Mouse (Mus musculus) forebrain, embryonic 12.5 days (tissue): ENCODE results near the gene Ccdc84. TPM values are rescaled to one million over a fixed set of nuclear protein-coding genes. Genes with fewer than 3 reads are reported as not detected.

ENCODE experiments used
- ATAC-seq: fragments of 200-750 bp; cut with Nextera tagmentation; 2 replicates; pipeline ENCODE4 v1.8.0; 2017; ENCODE audit warnings: moderate TSS enrichment; ENCODE audit not compliant: low FRiP score
- H3K27ac ChIP-seq: fragments of 300-500 bp; sonication (generic); 2 replicates; pipeline ENCODE4 v1.5.1; 2016; ENCODE audit warnings: mild to moderate bottlenecking
- H3K27me3 ChIP-seq: fragments of 300-500 bp; sonication (generic); 2 replicates; pipeline ENCODE4 v1.6.1; 2016; ENCODE audit warnings: mild to moderate bottlenecking
- H3K36me3 ChIP-seq: fragments of 300-500 bp; sonication (generic); replicated peaks from 2 replicates; pipeline ENCODE4 v1.6.1; 2016; ENCODE audit warnings: mild to moderate bottlenecking
- H3K4me1 ChIP-seq: fragments of 300-500 bp; sonication (generic); 2 replicates; pipeline ENCODE4 v1.6.1; 2016
- H3K4me2 ChIP-seq: fragments of 300-500 bp; sonication (generic); 2 replicates; pipeline ENCODE4 v1.6.1; 2016; ENCODE audit warnings: mild to moderate bottlenecking, moderate library complexity
- H3K4me3 ChIP-seq: fragments of 300-500 bp; sonication (generic); replicated peaks from 2 replicates; pipeline ENCODE4 v1.5.1; 2016; ENCODE audit warnings: mild to moderate bottlenecking
- H3K9ac ChIP-seq: fragments of 300-500 bp; sonication (generic); 2 replicates; pipeline ENCODE4 v1.6.1; 2016; ENCODE audit warnings: mild to moderate bottlenecking
- H3K9me3 ChIP-seq: fragments of 300-500 bp; sonication (generic); 2 replicates; pipeline ENCODE4 v1.6.1; 2016
- WGBS: fragments of 180-500 bp; shearing (Covaris S2); methylation state at CpG from one replicate; pipeline ENCODE4 v1.1.7; 2016; 5-methylcytosine and 5-hydroxymethylcytosine counted together
- polyA plus RNA-seq: library from polyadenylated mRNA; unstranded; fragments of >200 nt; fragmentation: Nextera tagmentation; extraction: Ambion mirVana; gene quantifications from 2 replicates; pipeline ENCODE4 v1.2.1, GENCODE M21; 2016

Ccdc84 gene
- polyA plus RNA-seq, 1 experiment from 2014 or later = 30.3 TPM

DNA sequence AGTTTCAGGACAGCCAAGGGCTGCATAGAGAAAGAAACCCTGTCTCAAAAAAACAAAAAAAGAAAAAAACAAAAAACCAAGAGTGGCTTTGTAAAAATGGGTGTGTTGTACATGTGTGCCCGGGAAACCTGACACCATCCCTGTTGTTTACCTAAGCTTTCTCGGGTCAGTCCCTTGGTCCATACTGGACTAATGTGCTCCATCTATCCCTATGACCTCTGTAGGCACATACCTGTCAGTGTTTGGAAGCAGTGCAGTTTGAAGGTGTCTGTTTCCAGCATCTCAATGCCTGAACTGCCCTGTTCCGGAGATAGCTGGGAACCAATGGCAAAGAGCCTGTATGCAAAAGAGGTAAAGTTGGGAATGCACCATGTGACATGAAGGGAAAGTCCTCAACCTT lies 13.4 kb downstream of the Ccdc84 start:
- Histone ChIP-seq H3K4me2 (no peak overlapping the region), H3K4me1 (peaks cover 19% of the 10 kb centered on the region), H3K4me3 (no peak overlapping the region), H3K9me3 (no peaks in the 10 kb centered on the region), H3K9ac (no peak overlapping the region), H3K36me3 (peaks cover 67% of the 10 kb centered on the region), H3K27ac (no peak overlapping the region), H3K27me3 (no peaks in the 10 kb centered on the region)
- no peak for ATAC-seq
- WGBS = 79% methylated on average over 3 of the region's 3 CpGs

DNA sequence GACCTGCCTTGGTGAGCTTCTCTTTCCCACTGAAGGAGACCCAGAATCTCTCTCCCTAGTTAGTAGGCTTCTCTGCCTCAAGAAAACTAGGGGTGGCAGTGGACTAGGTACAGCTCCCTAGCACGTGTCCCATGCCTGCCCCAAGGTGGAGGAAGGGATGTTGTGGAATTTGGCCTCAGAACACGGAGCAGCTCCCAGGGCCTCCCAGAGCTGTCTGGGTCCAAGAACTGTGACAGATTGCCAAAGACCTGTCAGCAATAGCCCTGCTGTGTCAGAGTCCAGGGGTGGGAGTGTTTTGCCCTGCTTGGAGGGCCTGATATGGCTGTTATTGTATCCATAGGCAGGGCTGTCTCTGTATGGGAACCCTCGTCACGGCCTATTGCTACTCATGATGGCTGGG lies 17.3 kb downstream of the Ccdc84 start:
- 95% methylated on average over 4 of the region's 4 CpGs for WGBS

GRCm38 (mm10) chr9:44399795-44400114 lies 18.6 kb downstream of the Ccdc84 start:
- H3K36me3 ChIP-seq = peaks cover 60% of the 10 kb centered on the region
- peaks cover 26% of the 10 kb centered on the region for H3K4me1 ChIP-seq
- no peak overlapping the region for H3K4me2 ChIP-seq
- 93% methylated on average over 6 of the region's 6 CpGs for WGBS
- no peaks in the 10 kb centered on the region for H3K27me3 ChIP-seq
- no peak for ATAC-seq
- no peak overlapping the region for H3K27ac ChIP-seq
- no peaks in the 10 kb centered on the region for H3K9me3 ChIP-seq
- no peak overlapping the region for H3K9ac ChIP-seq
- no peak overlapping the region for H3K4me3 ChIP-seq

More for the DNA sequence above, 17.3 kb downstream of the Ccdc84 start:
- Histone ChIP-seq H3K36me3 (peaks cover 68% of the 10 kb centered on the region), H3K9ac (no peak overlapping the region), H3K27ac (no peak overlapping the region), H3K27me3 (no peaks in the 10 kb centered on the region), H3K4me3 (no peak overlapping the region), H3K9me3 (no peaks in the 10 kb centered on the region), H3K4me2 (no peak overlapping the region), H3K4me1 (peaks cover 31% of the 10 kb centered on the region)
- no peak for ATAC-seq

- peaks cover 55% of the 10 kb centered on the region for H3K36me3 ChIP-seq
- 88% methylated on average over 13 of the region's 13 CpGs for WGBS
- H3K9ac ChIP-seq = peak overlapping the region; percentile 2; the same call in 1 of the 2 replicates
- H3K27me3 ChIP-seq = no peaks in the 10 kb centered on the region
- H3K4me3 ChIP-seq = no peak overlapping the region
- no peak overlapping the region for H3K27ac ChIP-seq
- peak overlapping the region; percentile 1; the same call in 1 of the 2 replicates for H3K4me2 ChIP-seq
- no peak for ATAC-seq
- peaks cover 26% of the 10 kb centered on the region for H3K4me1 ChIP-seq
- H3K9me3 ChIP-seq = no peaks in the 10 kb centered on the region
These were observed 19.1 kb downstream of the Ccdc84 start for GRCm38 (mm10) chr9:44399114-44399794.

DNA sequence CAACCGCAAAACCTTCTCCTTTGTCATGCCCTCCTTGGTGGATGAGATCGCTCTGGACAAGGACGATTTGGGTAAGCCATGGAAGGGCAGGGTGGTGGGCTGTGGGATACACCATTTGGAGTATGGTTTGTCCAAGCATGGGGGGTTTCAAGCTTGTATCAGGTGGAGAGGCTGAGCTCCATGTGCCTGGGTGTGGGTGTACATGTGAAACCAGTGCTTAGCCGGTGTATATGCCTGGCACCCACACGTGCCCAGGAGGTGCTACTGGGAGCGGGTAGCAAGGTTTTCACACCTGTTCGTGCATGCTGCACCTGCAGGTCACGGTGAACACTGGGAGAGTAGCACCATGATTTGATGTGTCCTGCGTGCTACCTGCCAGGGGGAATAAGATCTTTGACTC lies 19.8 kb downstream of the Ccdc84 start:
- ATAC-seq = no peak
- Histone ChIP-seq H3K27ac (peak overlapping the region; percentile 46; the same call in 1 of the 2 replicates), H3K4me2 (peak overlapping the region; percentile 96; the same call in 1 of the 2 replicates), H3K36me3 (peaks cover 48% of the 10 kb centered on the region), H3K9ac (no peak overlapping the region; the same call in 1 of the 2 replicates), H3K9me3 (no peaks in the 10 kb centered on the region), H3K4me1 (peaks cover 26% of the 10 kb centered on the region), H3K4me3 (no peak overlapping the region), H3K27me3 (no peaks in the 10 kb centered on the region)
- WGBS = 87% methylated on average over 9 of the region's 9 CpGs

DNA sequence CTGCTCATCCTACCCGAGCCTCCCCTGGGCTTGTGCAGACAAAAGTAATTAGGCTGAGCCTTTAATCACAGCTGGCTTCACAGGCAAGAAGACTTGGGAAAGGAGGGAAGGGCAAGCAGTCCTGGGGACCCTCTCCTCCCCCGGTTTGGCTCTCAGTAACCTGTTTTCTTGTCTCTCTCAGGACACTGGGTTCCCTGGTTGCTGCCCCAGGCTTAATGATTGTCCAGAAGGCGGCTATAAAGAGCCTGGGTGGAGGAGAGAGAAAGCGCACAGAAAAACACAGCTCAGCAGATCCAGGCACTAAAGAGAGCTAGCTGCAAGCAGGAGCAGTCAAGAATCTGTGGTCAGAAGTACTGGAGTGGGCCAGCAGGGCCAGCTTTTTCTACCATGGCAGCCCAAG lies 20.3 kb downstream of the Ccdc84 start:
- H3K4me1 ChIP-seq = peaks cover 26% of the 10 kb centered on the region
- H3K9me3 ChIP-seq = no peaks in the 10 kb centered on the region
- H3K27ac ChIP-seq = peak overlapping the region; percentile 46
- WGBS = 18% methylated on average over 4 of the region's 4 CpGs
- peak overlapping the region; percentile 61 for H3K4me3 ChIP-seq
- peaks cover 44% of the 10 kb centered on the region for H3K36me3 ChIP-seq
- H3K9ac ChIP-seq = peak overlapping the region; percentile 40
- ATAC-seq = no peak
- peak overlapping the region; percentile 96 for H3K4me2 ChIP-seq
- H3K27me3 ChIP-seq = no peaks in the 10 kb centered on the region

DNA sequence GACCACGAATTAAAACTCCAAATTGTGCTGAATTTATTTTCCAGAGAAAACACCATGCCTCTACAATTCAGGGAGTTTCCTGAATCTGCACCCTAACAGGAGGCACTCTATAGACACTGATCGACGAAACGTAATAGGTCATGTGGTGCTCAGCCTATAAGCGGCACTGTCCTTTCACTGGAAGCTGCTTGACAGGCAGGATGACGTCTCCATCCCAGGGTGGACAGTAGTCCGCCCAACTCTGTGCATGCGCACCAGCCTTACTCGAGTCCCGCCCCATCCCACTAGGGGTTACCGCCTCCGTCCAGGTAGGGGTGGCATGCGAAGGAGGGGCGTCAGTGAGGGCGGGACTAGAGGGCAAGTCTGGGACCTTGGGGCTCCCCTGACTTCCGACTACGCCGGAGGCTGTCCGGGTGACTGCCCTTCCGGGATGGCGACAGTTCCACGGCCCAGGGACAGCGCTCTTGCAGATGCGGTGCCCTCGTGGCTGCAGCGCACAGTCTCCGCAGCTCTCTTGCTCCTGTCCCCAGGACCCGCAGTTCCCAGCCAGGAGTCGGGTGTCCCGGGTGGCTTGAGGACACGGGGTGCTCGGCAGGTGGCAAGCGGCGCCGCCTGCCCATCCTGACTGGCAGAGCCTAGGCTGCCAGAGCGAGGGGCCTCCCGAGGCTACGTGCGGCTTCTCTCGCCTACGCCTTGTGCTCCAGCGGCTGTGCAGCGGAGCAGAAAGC lies 21.5 kb downstream of the Ccdc84 start, which contains the start of gene Slc37a4:
Gene Slc37a4 (plus strand): TSS at position 169 of the 728 bp plus-strand sequence.
- Histone ChIP-seq H3K9ac (peak within 1 kb of the TSS; percentile 73), H3K27me3 (no peaks in the 10 kb centered on the region), H3K4me3 (peak within 1 kb of the TSS; percentile 61), H3K36me3 (peaks cover 44% of the 10 kb centered on the region), H3K4me1 (peaks cover 26% of the 10 kb centered on the region), H3K4me2 (peak within 1 kb of the TSS; percentile 96), H3K27ac (peak within 1 kb of the TSS; percentile 80), H3K9me3 (no peaks in the 10 kb centered on the region)
- under 1% methylated on average over 43 of the region's 43 CpGs for WGBS
- peak; percentile 98 for ATAC-seq

GRCm38 (mm10) chr9:44391466-44391865 lies 26.9 kb downstream of the Ccdc84 start:
- Histone ChIP-seq H3K27me3 (no peaks in the 10 kb centered on the region), H3K4me1 (0 out of 2 replicates have a peak, but pooled peaks cover 4% of the 10 kb centered on the region), H3K27ac (no peak overlapping the region), H3K4me2 (no peak overlapping the region), H3K9ac (no peak overlapping the region), H3K36me3 (peaks cover 64% of the 10 kb centered on the region), H3K4me3 (no peak overlapping the region), H3K9me3 (no peaks in the 10 kb centered on the region)
- no peak for ATAC-seq
- 48% methylated on average over 4 of the region's 4 CpGs for WGBS

DNA sequence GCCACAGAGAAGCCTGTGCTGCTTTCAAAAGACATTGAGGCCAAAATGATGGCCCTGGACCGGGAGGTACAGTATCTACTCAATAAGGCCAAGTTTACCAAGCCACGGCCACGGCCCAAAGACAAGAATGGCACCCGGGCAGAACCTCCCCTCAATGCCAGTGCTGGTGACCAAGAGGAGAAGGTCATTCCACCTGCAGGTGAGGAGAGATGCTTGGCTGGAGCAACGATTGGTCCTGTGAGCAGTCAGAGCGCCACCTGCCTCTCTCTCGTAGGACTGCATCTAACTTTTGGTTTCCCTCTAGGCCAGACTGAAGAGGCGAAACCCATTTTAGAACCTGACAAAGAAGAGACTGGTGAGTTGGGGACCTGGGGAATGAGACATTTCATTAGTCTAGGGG lies 29.1 kb downstream of the Ccdc84 start:
- Histone ChIP-seq H3K4me2 (no peak overlapping the region), H3K4me1 (no peaks in the 10 kb centered on the region), H3K27ac (no peak overlapping the region), H3K27me3 (no peaks in the 10 kb centered on the region), H3K36me3 (peaks cover 86% of the 10 kb centered on the region), H3K9ac (no peak overlapping the region), H3K9me3 (no peaks in the 10 kb centered on the region), H3K4me3 (no peak overlapping the region)
- ATAC-seq = no peak
- WGBS = 67% methylated on average over 8 of the region's 8 CpGs

GRCm38 (mm10) chr9:44387221-44387620 lies 31.1 kb downstream of the Ccdc84 start:
- Histone ChIP-seq H3K9ac (no peak overlapping the region), H3K4me1 (no peaks in the 10 kb centered on the region), H3K4me2 (no peak overlapping the region), H3K4me3 (no peak overlapping the region), H3K27ac (no peak overlapping the region), H3K9me3 (no peaks in the 10 kb centered on the region), H3K27me3 (no peaks in the 10 kb centered on the region), H3K36me3 (peaks cover 97% of the 10 kb centered on the region)
- 84% methylated on average over 3 of the region's 3 CpGs for WGBS
- no peak for ATAC-seq

- 94% methylated on average over 13 of the region's 13 CpGs for WGBS
- no peak overlapping the region for H3K4me2 ChIP-seq
- no peaks in the 10 kb centered on the region for H3K27me3 ChIP-seq
- H3K36me3 ChIP-seq = peaks cover 85% of the 10 kb centered on the region
- no peak overlapping the region for H3K4me3 ChIP-seq
- no peaks in the 10 kb centered on the region for H3K9me3 ChIP-seq
- H3K9ac ChIP-seq = no peak overlapping the region
- H3K4me1 ChIP-seq = peaks cover 12% of the 10 kb centered on the region
- H3K27ac ChIP-seq = no peak overlapping the region
- no peak for ATAC-seq
These were observed 33.8 kb downstream of the Ccdc84 start for GRCm38 (mm10) chr9:44384596-44384995.

GRCm38 (mm10) chr9:44379862-44380261 lies 38.5 kb downstream of the Ccdc84 start:
- Histone ChIP-seq H3K27ac (peak overlapping the region; percentile 80), H3K4me3 (peak overlapping the region; percentile 90), H3K36me3 (peaks cover 38% of the 10 kb centered on the region), H3K9ac (peak overlapping the region; percentile 92), H3K4me1 (peaks cover 17% of the 10 kb centered on the region), H3K9me3 (no peaks in the 10 kb centered on the region), H3K27me3 (no peaks in the 10 kb centered on the region), H3K4me2 (peak overlapping the region; percentile 97)
- 12% methylated on average over 15 of the region's 15 CpGs for WGBS
- peak; percentile 15 for ATAC-seq
